Mouse (Mus musculus): ENCODE measurements around the gene Dhx16. TPM values are rescaled to one million over a fixed set of nuclear protein-coding genes. Genes with fewer than 3 reads are reported as not detected.

The Dhx16 gene
- total RNA-seq, 2 experiments from 2014 or later, result 24.7 to 29.2 TPM

Small RNA genes lying within 50 kb of the gene (microRNA-seq; reads per million reads assigned to microRNA genes)
- gene Gm28033 (0.71 to 1.7 reads per million in 2 experiments), gene Mir1894 (0 to 0.70 reads per million in 2 experiments)

Other genes with a start within 250 kb of the Dhx16 start
- not detected for gene Mucl3, start 236.1 kb upstream of the Dhx16 start, total RNA-seq (2021)
- 10 to 100 TPM; 25.2 to 34.0 TPM for gene Vars2, start 212.2 kb upstream of the Dhx16 start, total RNA-seq (2021)
- 10 to 100 TPM; 15.5 to 18.7 TPM for gene Gtf2h4, start 206.1 kb upstream of the Dhx16 start, total RNA-seq (2021)
- 10 to 100 TPM; 56.8 to 66.6 TPM for gene Ddr1, start 175.2 kb upstream of the Dhx16 start, total RNA-seq (2021)
- 10 to 100 TPM; 18.7 to 25.9 TPM for gene Ier3, start 58.1 kb upstream of the Dhx16 start, total RNA-seq (2021)
- 100 to 1,000 TPM; 114 to 124 TPM for gene Flot1, start 56.6 kb upstream of the Dhx16 start, total RNA-seq (2021)
- gene Tubb5, start 41.5 kb upstream of the Dhx16 start, total RNA-seq (2021), result 100 to 1,000 TPM; 358 to 363 TPM
- gene Mdc1, start 38.3 kb upstream of the Dhx16 start, total RNA-seq (2021), result 10 to 100 TPM; 20.4 to 22.1 TPM
- 10 to 100 TPM; 12.6 to 13.5 TPM for gene Nrm, start 18.5 kb upstream of the Dhx16 start, total RNA-seq (2021)
- gene Ppp1r18, start 14.2 kb upstream of the Dhx16 start, total RNA-seq (2021), result 10 to 100 TPM; 27.9 to 29.6 TPM
- gene 2310061I04Rik, start 17.6 kb downstream of the Dhx16 start, total RNA-seq (2021), result 10 to 100 TPM; 64.8 to 69.8 TPM
- gene Atat1, start 30.3 kb downstream of the Dhx16 start, total RNA-seq (2021), result 10 to 100 TPM; 12.1 to 16.3 TPM
- 10 to 100 TPM; 52.8 to 56.2 TPM for gene Mrps18b, start 36.6 kb downstream of the Dhx16 start, total RNA-seq (2021)
- 10 to 100 TPM; 43.3 to 45.1 TPM for gene Ppp1r10, start 36.6 kb downstream of the Dhx16 start, total RNA-seq (2021)
- gene Abcf1, start 89.9 kb downstream of the Dhx16 start, total RNA-seq (2021), result 10 to 100 TPM; 64.0 to 67.4 TPM
- gene Gnl1, start 100.0 kb downstream of the Dhx16 start, total RNA-seq (2021), result 10 to 100 TPM; 32.8 to 33.1 TPM
- 10 to 100 TPM in 1 of 2 experiments, 1 to 10 TPM in 1; 7.9 to 11.0 TPM for gene Prr3, start 100.4 kb downstream of the Dhx16 start, total RNA-seq (2021)
- 1 to 10 TPM; 2.2 to 3.3 TPM for gene H2-T24, start 140.7 kb downstream of the Dhx16 start, total RNA-seq (2021)
- gene H2-T23, start 153.0 kb downstream of the Dhx16 start, total RNA-seq (2021), result 10 to 100 TPM; 16.6 TPM
- 10 to 100 TPM; 11.0 to 11.8 TPM for gene H2-T22, start 162.9 kb downstream of the Dhx16 start, total RNA-seq (2021)
- gene Gm6034, start 163.1 kb downstream of the Dhx16 start, total RNA-seq (2021), result under 1 TPM in 1 of 2 experiments, not detected in 1; 0.15 TPM
- gene Gm11127, start 178.6 kb downstream of the Dhx16 start, total RNA-seq (2021), result 1 to 10 TPM; 2.1 to 2.4 TPM
- under 1 TPM in 1 of 2 experiments, not detected in 1; 0.26 TPM for gene Gm19684, start 241.9 kb downstream of the Dhx16 start, total RNA-seq (2021)
- gene Gm7030, start 249.6 kb downstream of the Dhx16 start, total RNA-seq (2021), result not detected